In genomic region chr17:91085416-91085815, GRCm38 (mm10) we compare ENCODE assay signal across 18 mouse cellular contexts. TPM values are rescaled to one million over a fixed set of nuclear protein-coding genes. Genes with fewer than 3 reads are reported as not detected.
A peak's percentile ranks its signal among the peaks of the same experiment; 100 is the strongest.
DNase-seq lines count a peak whose midpoint lies in the region; ATAC-seq lines count a peak whose summit lies in the region.
"Had no signal": no experiment of that assay in that cellular context is flagged by ENCODE, and none has a peak within 500 bp of the region (broad histone marks: within the 10 kb centered on the region; RNA-seq: fewer than 3 reads in every experiment).

No protein-coding gene starts in this region.

- H3K9ac ChIP-seq in midbrain, embryonic 11.5 days (ENCODE audit: low read length), result no peak overlapping the region
- peak overlapping the region; percentile 46; the same call in 1 of the 2 replicates for H3K9ac ChIP-seq in hindbrain, embryonic 13.5 days
- H3K9ac ChIP-seq in midbrain, embryonic 15.5 days, result no peak overlapping the region; the same call in 1 of the 2 replicates
- H3K9ac ChIP-seq: embryonic facial prominence, embryonic 13.5 days; liver, embryonic 12.5 days had no signal

- H3K9me3 ChIP-seq in midbrain, embryonic 11.5 days (ENCODE audit: control insufficient read depth, low read length), result peaks cover 11% of the 10 kb centered on the region
- peaks cover 17% of the 10 kb centered on the region for H3K9me3 ChIP-seq in midbrain, embryonic 10.5 days (replicated peaks)
- peaks cover 12% of the 10 kb centered on the region for H3K9me3 ChIP-seq in hindbrain, embryonic 13.5 days
- H3K9me3 ChIP-seq in midbrain, embryonic 15.5 days, result peaks cover 9% of the 10 kb centered on the region; the same call in 1 of the 2 replicates
- H3K9me3 ChIP-seq: embryonic facial prominence, embryonic 13.5 days had no signal

- peaks cover 5% of the 10 kb centered on the region; the same call in 1 of the 2 replicates for H3K4me1 ChIP-seq in midbrain, embryonic 11.5 days (ENCODE audit: control insufficient read depth, insufficient read depth, low read length)
- H3K4me1 ChIP-seq in midbrain, embryonic 10.5 days, result peaks cover 7% of the 10 kb centered on the region; the same call in 1 of the 2 replicates
- H3K4me1 ChIP-seq in hindbrain, embryonic 13.5 days (replicated peaks), result peaks cover 25% of the 10 kb centered on the region
- H3K4me1 ChIP-seq in midbrain, embryonic 15.5 days, result peaks cover 25% of the 10 kb centered on the region
- H3K4me1 ChIP-seq: embryonic facial prominence, embryonic 13.5 days; limb, embryonic 10.5 days; liver, embryonic 12.5 days; megakaryocyte, embryonic 14.5 days had no signal

- H3K27ac ChIP-seq in midbrain, embryonic 11.5 days (ENCODE audit: low read depth, low read length), result no peak overlapping the region
- no peak overlapping the region for H3K27ac ChIP-seq in midbrain, embryonic 10.5 days (replicated peaks)
- peak overlapping the region; percentile 60; the same call in 1 of the 2 replicates for H3K27ac ChIP-seq in hindbrain, embryonic 13.5 days
- no peak overlapping the region for H3K27ac ChIP-seq in midbrain, embryonic 15.5 days
- H3K27ac ChIP-seq: embryonic facial prominence, embryonic 13.5 days; heart, adult 2 months; limb, embryonic 10.5 days; liver, embryonic 12.5 days had no signal

- no peak for DNase-seq in midbrain, embryonic 11.5 days (ENCODE audit: low spot score, missing footprints)
- DNase-seq in midbrain, embryonic 10.5 days (ENCODE audit: low spot score), result no peak
- no peak for DNase-seq in heart, adult 9 months (ENCODE audit: low spot score in 2 of 2)
- DNase-seq in spleen, adult 18-20 months, result no peak
- DNase-seq in urinary bladder, postnatal 4 days (ENCODE audit: low spot score in 2 of 2), result no peak
- DNase-seq: heart, adult 2 months; heart, postnatal 14 days; kidney, adult 11 months; kidney, postnatal 36 days; layer of hippocampus, postnatal 36 days; thymus, adult 2 months had no signal

- peak; percentile 28; the same call in 1 of the 2 replicates for ATAC-seq in midbrain, embryonic 11.5 days (ENCODE audit: low FRiP score)
- ATAC-seq in hindbrain, embryonic 13.5 days (ENCODE audit: low FRiP score), result no peak
- 0 out of 2 replicates have a peak, but pooled peaks have one; percentile 34 for ATAC-seq in midbrain, embryonic 15.5 days (replicated peaks)
- ATAC-seq: activated CD4-positive, CD25-positive, alpha-beta regulatory T cell, adult 4 months; liver, embryonic 12.5 days had no signal

- H3K27me3 ChIP-seq in midbrain, embryonic 11.5 days (ENCODE audit: control insufficient read depth, insufficient read depth, low read length), result no peaks in the 10 kb centered on the region
- H3K27me3 ChIP-seq in midbrain, embryonic 10.5 days (ENCODE audit: low read depth, poor library complexity, severe bottlenecking), result 0 out of 2 replicates have a peak, but pooled peaks cover 4% of the 10 kb centered on the region
- no peaks in the 10 kb centered on the region for H3K27me3 ChIP-seq in hindbrain, embryonic 13.5 days
- H3K27me3 ChIP-seq in midbrain, embryonic 15.5 days (replicated peaks), result no peaks in the 10 kb centered on the region
- H3K27me3 ChIP-seq: embryonic facial prominence, embryonic 13.5 days; liver, embryonic 12.5 days; megakaryocyte, embryonic 14.5 days had no signal

- no peaks in the 10 kb centered on the region; the same call in 1 of the 2 replicates for H3K36me3 ChIP-seq in midbrain, embryonic 11.5 days (ENCODE audit: control insufficient read depth, insufficient read depth, low read length)
- peaks cover 16% of the 10 kb centered on the region for H3K36me3 ChIP-seq in midbrain, embryonic 10.5 days
- peaks cover 21% of the 10 kb centered on the region for H3K36me3 ChIP-seq in hindbrain, embryonic 13.5 days
- H3K36me3 ChIP-seq in midbrain, embryonic 15.5 days (replicated peaks), result peaks cover 21% of the 10 kb centered on the region
- H3K36me3 ChIP-seq: embryonic facial prominence, embryonic 13.5 days; limb, embryonic 10.5 days; liver, embryonic 12.5 days had no signal

- H3K4me3 ChIP-seq in midbrain, embryonic 11.5 days (ENCODE audit: low read depth, low read length), result no peak overlapping the region
- no peak overlapping the region for H3K4me3 ChIP-seq in midbrain, embryonic 10.5 days
- peak overlapping the region; percentile 26 for H3K4me3 ChIP-seq in hindbrain, embryonic 13.5 days
- peak overlapping the region; percentile 25 for H3K4me3 ChIP-seq in midbrain, embryonic 15.5 days
- H3K4me3 ChIP-seq: embryonic facial prominence, embryonic 13.5 days; heart, adult 2 months; limb, embryonic 10.5 days; liver, embryonic 12.5 days; megakaryocyte, embryonic 14.5 days had no signal

- no peak overlapping the region for H3K4me2 ChIP-seq in midbrain, embryonic 11.5 days
- peak overlapping the region; percentile 49 for H3K4me2 ChIP-seq in hindbrain, embryonic 13.5 days
- H3K4me2 ChIP-seq in midbrain, embryonic 15.5 days, result peak overlapping the region; percentile 45
- H3K4me2 ChIP-seq: embryonic facial prominence, embryonic 13.5 days; liver, embryonic 12.5 days had no signal

- 76% methylated on average over 2 of the region's 2 CpGs for WGBS in midbrain, embryonic 11.5 days
- 72% methylated on average over 2 of the region's 2 CpGs for WGBS in midbrain, embryonic 10.5 days
- WGBS in hindbrain, embryonic 13.5 days, result 52% methylated on average over 2 of the region's 2 CpGs
- WGBS in midbrain, embryonic 15.5 days, result 58% methylated on average over 2 of the region's 2 CpGs

RNA-seq across cellular contexts. Expression of gene Nrxn1, which starts 7.5 kb away (rescaled TPM):
- 16.5 and 18.1 TPM in 2 replicates for polyA plus RNA-seq in midbrain, embryonic 11.5 days (2014; fragmentation: Nextera tagmentation; extraction: Ambion mirVana)
- polyA plus RNA-seq in midbrain, embryonic 10.5 days (2016; fragmentation: Nextera tagmentation; extraction: Ambion mirVana), result 4.2 and 8.3 TPM in 2 replicates
- polyA plus RNA-seq in hindbrain, embryonic 13.5 days (2015; fragmentation: Nextera tagmentation; extraction: Ambion mirVana), result 142 and 143 TPM in 2 replicates
- 210 and 212 TPM in 2 replicates for polyA plus RNA-seq in midbrain, embryonic 15.5 days (2015; fragmentation: Nextera tagmentation; extraction: Ambion mirVana)

Comparison
In these comparisons a context has a peak if more than half of its experiments do, and no peak if none do; other contexts are left out.
1. H3K4me3 ChIP-seq: peak in hindbrain, embryonic 13.5 days (single experiment) and midbrain, embryonic 15.5 days (single experiment); none in midbrain, embryonic 11.5 days (single experiment) and midbrain, embryonic 10.5 days (single experiment).